In the genomic region with DNA sequence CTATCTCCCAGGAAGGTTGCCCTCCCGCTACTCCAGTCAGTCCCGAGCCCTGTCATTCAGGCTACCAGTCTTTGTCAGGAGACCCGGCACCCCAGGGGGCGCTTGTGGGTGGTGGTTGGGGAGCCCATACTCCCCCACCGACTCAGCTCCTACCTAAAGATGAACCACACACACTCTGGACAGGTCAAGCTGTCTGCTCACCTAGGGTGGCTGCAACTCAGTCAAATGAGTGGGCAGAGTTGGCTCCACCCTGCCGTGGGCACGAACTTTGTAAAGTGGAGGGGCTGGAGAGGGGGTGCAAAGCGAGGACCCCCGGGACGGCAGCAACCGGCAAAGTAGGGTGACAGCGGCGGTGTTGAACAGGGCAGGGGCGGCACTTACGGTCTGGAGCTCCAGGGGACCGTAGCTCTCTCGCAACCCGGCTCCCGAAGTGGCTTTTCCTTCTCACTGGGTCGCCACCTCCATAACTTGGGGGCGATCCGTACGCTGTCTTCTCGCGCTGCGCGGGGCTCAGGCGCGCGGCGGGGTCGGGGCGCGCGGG, we compare ENCODE assay signal across 8 mouse cellular contexts. TPM values are rescaled to one million over a fixed set of nuclear protein-coding genes. Genes with fewer than 3 reads are reported as not detected.
DNase-seq lines count a peak whose midpoint lies in the region; ATAC-seq and TF ChIP-seq lines count a peak whose summit lies in the region.
"Had no signal": no experiment of that assay in that cellular context is flagged by ENCODE, and none has a peak within 500 bp of the region (broad histone marks: within the 10 kb centered on the region; RNA-seq: fewer than 3 reads in every experiment).

No protein-coding gene starts in this region.

- WGBS in embryonic facial prominence, embryonic 11.5 days = under 1% methylated on average over 34 of the region's 35 CpGs
- 2% methylated on average over 35 of the region's 35 CpGs for WGBS in heart, postnatal 0 days
- 13% methylated on average over 35 of the region's 35 CpGs for WGBS in liver, embryonic 15.5 days (ENCODE audit: insufficient replicate concordance)
- 3% methylated on average over 35 of the region's 35 CpGs for WGBS in stomach, embryonic 16.5 days

- H3K9me3 ChIP-seq in embryonic facial prominence, embryonic 11.5 days (replicated peaks; ENCODE audit: control insufficient read depth, low read length) = no peaks in the 10 kb centered on the region
- no peaks in the 10 kb centered on the region for H3K9me3 ChIP-seq in heart, postnatal 0 days (replicated peaks; ENCODE audit: control insufficient read depth, low read length)
- H3K9me3 ChIP-seq in liver, embryonic 15.5 days (replicated peaks) = no peaks in the 10 kb centered on the region
- no peaks in the 10 kb centered on the region for H3K9me3 ChIP-seq in stomach, embryonic 16.5 days (replicated peaks; ENCODE audit: control insufficient read depth, low read length)

- H3K36me3 ChIP-seq in embryonic facial prominence, embryonic 11.5 days (replicated peaks; ENCODE audit: control insufficient read depth, insufficient read depth, low read depth, low read length) = no peaks in the 10 kb centered on the region
- no peaks in the 10 kb centered on the region for H3K36me3 ChIP-seq in heart, postnatal 0 days (replicated peaks; ENCODE audit: control insufficient read depth, insufficient read depth, low read length)
- no peaks in the 10 kb centered on the region for H3K36me3 ChIP-seq in liver, embryonic 15.5 days (replicated peaks)
- no peaks in the 10 kb centered on the region for H3K36me3 ChIP-seq in stomach, embryonic 16.5 days (ENCODE audit: control insufficient read depth, insufficient read depth, low read length)

- intact Hi-C loops in left cerebral cortex, adult 2 months (cut with DNase I) = loop anchor here (1.0 to 2.0 kb wide), 5 partner anchors 10 to 153 kb away; partner anchors contain the start of gene Acsf3

- H3K4me1 ChIP-seq in embryonic facial prominence, embryonic 11.5 days (ENCODE audit: control insufficient read depth, insufficient read depth, low read length) = peaks cover 2% of the 10 kb centered on the region; the same call in 1 of the 2 replicates
- H3K4me1 ChIP-seq in heart, postnatal 0 days (ENCODE audit: control insufficient read depth, insufficient read depth) = 0 out of 2 replicates have a peak, but pooled peaks cover 6% of the 10 kb centered on the region
- H3K4me1 ChIP-seq in liver, embryonic 15.5 days (replicated peaks) = peaks cover 79% of the 10 kb centered on the region
- 0 out of 2 replicates have a peak, but pooled peaks cover 8% of the 10 kb centered on the region for H3K4me1 ChIP-seq in stomach, embryonic 16.5 days (ENCODE audit: control insufficient read depth, insufficient read depth, low read length)

- peak overlapping the region; percentile 99 for H3K4me2 ChIP-seq in embryonic facial prominence, embryonic 11.5 days (ENCODE audit: low read depth, low read length)
- H3K4me2 ChIP-seq in heart, postnatal 0 days (ENCODE audit: low read depth, low read length) = peak overlapping the region; percentile 86
- peak overlapping the region; percentile 100 for H3K4me2 ChIP-seq in liver, embryonic 15.5 days
- H3K4me2 ChIP-seq in stomach, embryonic 16.5 days (ENCODE audit: low read depth, low read length) = peak overlapping the region; percentile 94

- peaks cover 56% of the 10 kb centered on the region for H3K27me3 ChIP-seq in embryonic facial prominence, embryonic 11.5 days (ENCODE audit: control insufficient read depth, insufficient read depth, low read length)
- peaks cover 59% of the 10 kb centered on the region for H3K27me3 ChIP-seq in heart, postnatal 0 days (ENCODE audit: control insufficient read depth, insufficient read depth, low read length)
- peaks cover 85% of the 10 kb centered on the region for H3K27me3 ChIP-seq in liver, embryonic 15.5 days
- H3K27me3 ChIP-seq in stomach, embryonic 16.5 days (ENCODE audit: control insufficient read depth, insufficient read depth, low read length) = peaks cover 34% of the 10 kb centered on the region

- no peak for ATAC-seq in embryonic facial prominence, embryonic 11.5 days (replicated peaks; ENCODE audit: insufficient number of reproducible peaks, low FRiP score, low TSS enrichment, low read depth)
- ATAC-seq in heart, postnatal 0 days (ENCODE audit: insufficient read depth, low read depth) = no peak
- no peak for ATAC-seq in liver, embryonic 15.5 days (ENCODE audit: insufficient read depth)
- 0 out of 2 replicates have a peak, but pooled peaks have one; percentile 5 for ATAC-seq in stomach, embryonic 16.5 days (ENCODE audit: insufficient read depth, low FRiP score)

- peak in 1 of 2 experiments; percentile 46 for DNase-seq in left cerebral cortex, adult 2 months (ENCODE audit: extremely low spot score in 1 of 2, low spot score in 2 of 2)
- DNase-seq in left cerebral cortex, adult 9 months (ENCODE audit: low spot score in 2 of 2) = no peak
- DNase-seq in embryonic facial prominence, embryonic 11.5 days (ENCODE audit: low spot score) = peak; percentile 32
- no peak for DNase-seq in heart, postnatal 0 days (ENCODE audit: low spot score)
- DNase-seq in spleen, postnatal 14 days (ENCODE audit: low spot score in 2 of 2) = no peak

- H3K4me3 ChIP-seq in left cerebral cortex, adult 2 months = peak overlapping the region; percentile 74
- peak overlapping the region; percentile 69 for H3K4me3 ChIP-seq in embryonic facial prominence, embryonic 11.5 days (ENCODE audit: low read depth, low read length)
- H3K4me3 ChIP-seq in heart, postnatal 0 days (ENCODE audit: low read depth, low read length) = peak overlapping the region; percentile 58
- peak overlapping the region; percentile 79 for H3K4me3 ChIP-seq in liver, embryonic 15.5 days (replicated peaks)
- H3K4me3 ChIP-seq in stomach, embryonic 16.5 days (replicated peaks; ENCODE audit: low read length) = peak overlapping the region; percentile 77

- H3K27ac ChIP-seq in left cerebral cortex, adult 2 months = peak overlapping the region; percentile 95
- 0 out of 2 replicates have a peak overlapping the region, but pooled peaks have one; percentile 41 for H3K27ac ChIP-seq in embryonic facial prominence, embryonic 11.5 days (replicated peaks; ENCODE audit: low read depth, low read length)
- H3K27ac ChIP-seq in heart, postnatal 0 days (ENCODE audit: low read depth) = peak overlapping the region; percentile 77
- H3K27ac ChIP-seq in liver, embryonic 15.5 days (replicated peaks) = peak overlapping the region; percentile 90
- peak overlapping the region; percentile 8 for H3K27ac ChIP-seq in stomach, embryonic 16.5 days (ENCODE audit: low read length)

- no peak for TF ChIP-seq CTCF in left cerebral cortex, adult 2 months (IDR thresholded peaks at IDR 0.05)
- no peak for TF ChIP-seq CTCF in heart, postnatal 0 days (IDR thresholded peaks at IDR 0.05; ENCODE audit: low read depth)

- no peak for TF ChIP-seq EP300 in heart, postnatal 0 days (IDR thresholded peaks at IDR 0.05; ENCODE audit: low read depth)

- H3K9ac ChIP-seq in embryonic facial prominence, embryonic 11.5 days (replicated peaks; ENCODE audit: low read length) = peak overlapping the region; percentile 67
- peak overlapping the region; percentile 52 for H3K9ac ChIP-seq in heart, postnatal 0 days (replicated peaks; ENCODE audit: low read depth, low read length)
- H3K9ac ChIP-seq in liver, embryonic 15.5 days = peak overlapping the region; percentile 76
- H3K9ac ChIP-seq in stomach, embryonic 16.5 days (ENCODE audit: low read length) = peak overlapping the region; percentile 78

RNA-seq across cellular contexts. Expression of gene Cbfa2t3, which starts 21.4 kb away (rescaled TPM):
- total RNA-seq in left cerebral cortex, adult 2 months (2021) = 10 to 100 TPM; 32.8 to 48.8 TPM
- 1.9 and 2.1 TPM in 2 replicates for polyA plus RNA-seq in embryonic facial prominence, embryonic 11.5 days (2014; fragmentation: Nextera tagmentation; extraction: Ambion mirVana)
- 1.1 and 3.6 TPM in 2 replicates for total RNA-seq in heart, postnatal 0 days (2014; rRNA removed; ENCODE audit: low replicate concordance)
- 4.3 and 4.4 TPM in 2 replicates for polyA plus RNA-seq in heart, postnatal 0 days (2015; fragmentation: Nextera tagmentation; extraction: Ambion mirVana)
- 3.5 and 3.6 TPM in 2 replicates for polyA plus RNA-seq in liver, embryonic 15.5 days (2015; fragmentation: Nextera tagmentation; extraction: Ambion mirVana)
- polyA plus RNA-seq in stomach, embryonic 16.5 days (2015; fragmentation: Nextera tagmentation; extraction: Ambion mirVana) = 3.2 and 4.1 TPM in 2 replicates

RNA-seq across cellular contexts. Expression of gene Pabpn1l, which starts 55.0 kb away (rescaled TPM):
- total RNA-seq in left cerebral cortex, adult 2 months (2021) = not detected
- polyA plus RNA-seq in embryonic facial prominence, embryonic 11.5 days (2014; fragmentation: Nextera tagmentation; extraction: Ambion mirVana) = not detected in 2 replicates
- not detected in 2 replicates for total RNA-seq in heart, postnatal 0 days (2014; rRNA removed; ENCODE audit: low replicate concordance)
- not detected in 2 replicates for polyA plus RNA-seq in heart, postnatal 0 days (2015; fragmentation: Nextera tagmentation; extraction: Ambion mirVana)
- not detected in 2 replicates for polyA plus RNA-seq in liver, embryonic 15.5 days (2015; fragmentation: Nextera tagmentation; extraction: Ambion mirVana)
- not detected in 2 replicates for polyA plus RNA-seq in stomach, embryonic 16.5 days (2015; fragmentation: Nextera tagmentation; extraction: Ambion mirVana)
- total RNA-seq: neutrophil, adult 5-6 weeks had no signal

Comparison
In these comparisons a context has a peak if more than half of its experiments do, and no peak if none do; other contexts are left out.
1. H3K27ac ChIP-seq: peak in every context shown above with its lines; median percentile 95 in left cerebral cortex, adult 2 months; 90 in liver, embryonic 15.5 days; 77 in heart, postnatal 0 days; 41 in embryonic facial prominence, embryonic 11.5 days; 8 in stomach, embryonic 16.5 days.